Mouse (Mus musculus): Measurements from ENCODE around the gene Kbtbd7.
"Not testable (repeated sequence)": the region's sequence is repeated elsewhere in the genome, so short reads cannot be mapped to it uniquely, and the experiment has no call there.

Kbtbd7 gene

DNA sequence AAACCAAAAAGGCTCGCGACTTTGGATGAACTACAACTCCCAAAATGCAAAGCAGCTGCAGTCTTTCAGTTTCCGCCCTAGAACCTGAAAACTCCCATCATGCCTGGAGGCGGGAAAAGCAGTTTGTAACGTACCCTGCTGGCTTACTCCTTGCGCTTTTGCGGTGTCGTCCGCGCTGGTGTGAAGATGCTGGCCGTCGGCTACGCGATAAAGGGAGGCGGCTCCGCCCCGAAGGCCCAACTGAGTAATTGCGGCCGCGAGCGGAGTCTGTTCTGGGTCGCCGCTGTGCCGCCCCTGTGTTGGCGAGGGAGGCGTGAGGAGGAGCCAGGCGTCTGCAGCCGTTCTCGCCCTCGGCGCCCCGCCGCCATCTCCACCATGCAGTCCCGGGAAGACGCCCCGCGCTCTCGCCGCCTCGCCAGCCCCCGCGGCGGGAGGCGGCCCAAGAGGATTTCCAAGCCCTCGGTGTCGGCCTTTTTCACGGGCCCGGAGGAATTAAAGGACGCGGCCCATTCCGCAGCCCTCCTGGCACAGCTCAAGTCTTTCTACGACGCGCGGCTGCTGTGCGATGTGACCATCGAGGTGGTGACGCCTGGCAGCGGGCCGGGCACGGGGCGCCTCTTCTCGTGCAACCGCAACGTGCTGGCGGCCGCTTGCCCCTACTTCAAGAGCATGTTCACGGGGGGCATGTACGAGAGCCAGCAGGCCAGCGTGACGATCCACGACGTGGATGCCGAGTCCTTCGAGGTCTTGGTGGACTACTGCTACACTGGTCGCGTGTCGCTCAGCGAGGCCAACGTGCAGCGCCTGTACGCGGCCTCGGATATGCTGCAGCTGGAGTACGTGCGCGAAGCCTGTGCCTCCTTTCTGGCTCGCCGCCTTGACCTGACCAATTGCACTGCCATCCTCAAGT is 25.6 kb downstream of the Kbtbd7 start, which contains the start of gene Kbtbd6:
TSS of gene Kbtbd6 (plus strand) at position 155 of the 910 bp plus-strand sequence.
- DNase-seq: peak; percentile 82

DNA sequence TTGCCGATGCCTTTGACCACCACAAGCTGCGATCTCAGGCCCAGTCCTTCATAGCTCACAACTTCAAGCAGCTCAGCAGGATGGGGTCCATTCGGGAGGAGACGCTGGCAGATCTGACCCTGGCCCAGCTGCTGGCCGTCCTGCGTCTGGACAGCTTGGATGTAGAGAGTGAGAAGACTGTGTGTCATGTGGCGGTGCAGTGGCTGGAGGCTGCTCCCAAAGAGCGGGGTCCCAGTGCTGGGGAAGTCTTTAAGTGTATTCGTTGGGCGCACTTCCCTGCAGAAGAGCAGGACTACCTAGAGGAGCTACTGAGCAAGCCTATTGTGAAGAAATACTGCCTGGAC is 26.3 kb downstream of the Kbtbd7 start:
- DNase-seq: not testable (repeated sequence)

DNA sequence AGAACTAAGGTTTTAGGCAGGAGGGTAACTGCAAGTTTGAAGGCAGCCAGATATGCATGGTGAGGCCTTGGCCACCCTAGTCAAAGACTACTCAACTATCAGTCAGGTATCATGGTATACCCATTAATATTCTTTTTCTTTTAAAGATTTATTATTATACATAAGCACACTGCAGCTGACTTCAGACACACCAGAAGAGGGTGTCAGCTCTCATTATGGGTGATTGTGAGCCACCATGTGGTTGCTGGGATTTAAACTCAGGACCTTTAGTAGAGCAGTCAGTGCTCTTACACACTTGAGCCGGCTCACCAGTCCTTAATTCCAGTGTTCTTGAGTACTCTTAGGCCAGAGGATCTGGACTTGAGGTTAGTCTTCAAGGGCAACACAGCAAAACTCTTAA is 34.1 kb downstream of the Kbtbd7 start:
- no peak for DNase-seq

DNA sequence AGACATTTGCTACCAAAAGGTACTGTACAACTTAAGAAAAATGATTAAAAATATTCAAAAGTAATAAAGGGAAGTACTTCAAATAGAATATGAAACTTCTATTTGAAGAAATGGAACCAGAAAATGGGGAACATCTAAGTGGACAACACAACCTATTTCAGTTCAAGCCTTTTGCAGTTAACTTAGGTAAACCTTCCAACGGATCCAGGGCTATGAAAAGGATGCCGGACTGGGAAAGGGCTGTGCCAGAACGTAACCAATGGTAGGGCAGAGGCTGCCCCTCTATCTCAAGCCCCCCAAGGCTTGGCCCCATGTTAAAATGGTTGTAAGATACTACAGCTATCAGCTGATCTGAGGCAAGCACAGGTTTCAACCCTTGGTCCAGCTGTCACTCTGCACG is 34.7 kb downstream of the Kbtbd7 start:
- DNase-seq: no peak

DNA sequence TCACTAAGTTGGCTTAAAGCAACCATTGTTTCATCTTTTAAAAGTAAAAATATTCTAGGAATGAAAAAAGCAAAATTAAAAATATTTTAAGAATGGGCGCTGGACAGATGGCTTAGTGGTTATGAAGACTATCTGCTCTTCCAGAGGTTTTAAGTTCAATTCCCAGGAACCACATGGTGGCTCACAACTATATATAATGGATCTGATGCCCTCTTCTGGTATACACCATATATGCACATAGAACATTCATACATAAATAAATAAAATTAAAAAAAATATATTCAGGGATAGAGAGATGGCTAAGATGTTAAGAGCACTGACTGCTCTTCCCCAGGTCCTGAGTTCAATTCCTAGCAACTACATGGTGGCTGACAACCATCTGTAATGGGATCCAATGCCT is 39.3 kb downstream of the Kbtbd7 start:
- no peak for DNase-seq

DNA sequence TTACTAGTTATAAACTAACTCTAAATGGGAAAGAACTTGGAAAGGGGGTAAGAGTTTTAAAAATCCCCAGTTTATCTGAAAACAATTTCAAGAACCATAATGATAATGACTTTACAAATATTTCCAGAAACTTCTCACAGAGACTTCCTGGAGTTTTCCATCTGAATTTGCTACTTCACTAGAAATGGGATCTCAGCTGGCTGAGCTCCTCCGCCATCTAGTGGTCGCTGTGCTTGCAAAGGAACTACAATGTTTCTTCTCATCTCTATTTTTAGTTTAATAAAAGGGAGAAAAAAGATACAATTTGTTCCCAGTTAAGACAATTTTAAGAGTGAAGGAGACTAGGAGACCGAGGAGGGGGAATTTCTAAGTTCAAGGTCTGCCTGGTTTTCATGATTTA is 41.3 kb downstream of the Kbtbd7 start:
- DNase-seq: peak; percentile 65

DNA sequence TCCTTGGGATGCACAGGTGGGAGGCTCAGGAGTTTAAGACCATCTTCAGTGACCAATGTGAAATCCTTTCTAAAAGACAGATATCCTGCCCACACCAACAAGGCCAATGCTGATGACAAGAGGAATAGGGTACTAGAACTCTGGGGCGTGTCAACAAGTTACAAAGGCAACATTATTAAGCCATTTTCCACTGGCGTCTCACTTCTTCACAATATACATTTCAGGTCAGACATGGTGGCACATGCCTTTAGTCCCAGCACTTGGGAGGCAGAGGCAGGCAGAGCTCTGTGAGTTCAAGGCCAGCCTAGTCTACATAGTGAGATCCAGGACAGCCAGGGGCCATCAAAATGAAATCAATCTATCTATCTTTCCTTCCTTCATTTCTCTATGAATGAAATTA is 47.1 kb downstream of the Kbtbd7 start:
- no peak for DNase-seq
